Mouse (Mus musculus) limb, embryonic 10.5 days (tissue): Measurements from ENCODE around the gene Atp2a2. TPM values are rescaled to one million over a fixed set of nuclear protein-coding genes. Genes with fewer than 3 reads are reported as not detected.
"Not testable (repeated sequence)": the region's sequence is repeated elsewhere in the genome, so short reads cannot be mapped to it uniquely, and the experiment has no call there.

Experiments used
- DNase-seq: peaks from one replicate; pipeline ENCODE4 v3.0.0-alpha.2; 2017; ENCODE audit warnings: low spot score
- H3K27ac ChIP-seq: fragments of 300-500 bp; sonication (generic); 2 replicates; pipeline ENCODE4 v1.5.1; 2016; ENCODE audit warnings: mild to moderate bottlenecking
- H3K27me3 ChIP-seq: fragments of 300-500 bp; sonication (generic); 2 replicates; pipeline ENCODE4 v1.6.1; 2016; ENCODE audit warnings: low read depth, mild to moderate bottlenecking; ENCODE audit not compliant: poor library complexity, severe bottlenecking
- H3K36me3 ChIP-seq: fragments of 300-500 bp; sonication (generic); 2 replicates; pipeline ENCODE4 v1.6.1; 2016; ENCODE audit warnings: mild to moderate bottlenecking, moderate library complexity
- H3K4me1 ChIP-seq: fragments of 300-500 bp; sonication (generic); 2 replicates; pipeline ENCODE4 v1.6.1; 2016
- H3K4me3 ChIP-seq: fragments of 300-500 bp; sonication (generic); 2 replicates; pipeline ENCODE4 v1.5.1; 2016; ENCODE audit warnings: mild to moderate bottlenecking, moderate library complexity
- H3K9me3 ChIP-seq: fragments of 300-500 bp; sonication (generic); replicated peaks from 2 replicates; pipeline ENCODE4 v1.6.1; 2016; ENCODE audit warnings: mild to moderate bottlenecking
- WGBS: fragments of 180-500 bp; shearing (Covaris S2); methylation state at CpG from one replicate; pipeline ENCODE4 v1.1.7; 2016; 5-methylcytosine and 5-hydroxymethylcytosine counted together
- polyA plus RNA-seq: library from polyadenylated mRNA; unstranded; fragments of >200 nt; fragmentation: Nextera tagmentation; extraction: Ambion mirVana; gene quantifications from 2 replicates; pipeline ENCODE4 v1.2.1, GENCODE M21; 2016

Gene Atp2a2
- polyA plus RNA-seq, 1 experiment from 2014 or later = 39.0 TPM

- Histone ChIP-seq H3K27ac (peak overlapping the region; percentile 99), H3K36me3 (peaks cover 22% of the 10 kb centered on the region)
Observed at GRCm38 (mm10) chr5:122503015-122503759, 1.2 kb upstream of the Atp2a2 start.

GRCm38 (mm10) chr5:122501101-122502076 is 636 bp downstream of the Atp2a2 start:
- H3K27ac ChIP-seq = peak overlapping the region; percentile 99
- H3K4me3 ChIP-seq = peak overlapping the region; percentile 99
- under 1% methylated on average over 113 of the region's 113 CpGs for WGBS
- H3K9me3 ChIP-seq = no peaks in the 10 kb centered on the region
- peak; percentile 81 for DNase-seq
- peaks cover 37% of the 10 kb centered on the region for H3K4me1 ChIP-seq
- 0 out of 2 replicates have a peak, but pooled peaks cover 6% of the 10 kb centered on the region for H3K27me3 ChIP-seq
- peaks cover 38% of the 10 kb centered on the region for H3K36me3 ChIP-seq

More at GRCm38 (mm10) chr5:122503015-122503759, 1.2 kb upstream of the Atp2a2 start:
- H3K4me3 ChIP-seq = peak overlapping the region; percentile 99
- whole genome bisulfite sequencing = 46% methylated on average over 15 of the region's 15 CpGs
- H3K4me1 ChIP-seq = peaks cover 34% of the 10 kb centered on the region
- 0 out of 2 replicates have a peak, but pooled peaks cover 6% of the 10 kb centered on the region for H3K27me3 ChIP-seq
- no peaks in the 10 kb centered on the region for H3K9me3 ChIP-seq
- DNase-seq = no peak

GRCm38 (mm10) chr5:122500563-122500962 is 1.5 kb downstream of the Atp2a2 start:
- 0 out of 2 replicates have a peak, but pooled peaks cover 6% of the 10 kb centered on the region for H3K27me3 ChIP-seq
- H3K9me3 ChIP-seq = no peaks in the 10 kb centered on the region
- DNase-seq = no peak
- 36% methylated on average over 5 of the region's 5 CpGs for WGBS
- H3K4me3 ChIP-seq = peak overlapping the region; percentile 99
- peaks cover 47% of the 10 kb centered on the region for H3K36me3 ChIP-seq
- H3K27ac ChIP-seq = peak overlapping the region; percentile 99
- peaks cover 37% of the 10 kb centered on the region for H3K4me1 ChIP-seq

GRCm38 (mm10) chr5:122500141-122500540 is 1.9 kb downstream of the Atp2a2 start:
- Histone ChIP-seq H3K27ac (no peak overlapping the region), H3K27me3 (0 out of 2 replicates have a peak, but pooled peaks cover 6% of the 10 kb centered on the region), H3K4me3 (peak overlapping the region; percentile 99), H3K36me3 (peaks cover 51% of the 10 kb centered on the region), H3K4me1 (peaks cover 37% of the 10 kb centered on the region), H3K9me3 (no peaks in the 10 kb centered on the region)
- DNase-seq = no peak
- WGBS = 48% methylated on average over 4 of the region's 4 CpGs

GRCm38 (mm10) chr5:122498046-122498445 is 4.0 kb downstream of the Atp2a2 start:
- Histone ChIP-seq H3K4me1 (peaks cover 30% of the 10 kb centered on the region), H3K27me3 (no peaks in the 10 kb centered on the region), H3K27ac (no peak overlapping the region), H3K4me3 (no peak overlapping the region), H3K36me3 (peaks cover 72% of the 10 kb centered on the region), H3K9me3 (no peaks in the 10 kb centered on the region)
- 77% methylated on average over 2 of the region's 2 CpGs for WGBS
- DNase-seq = no peak

GRCm38 (mm10) chr5:122496990-122497389 is 5.0 kb downstream of the Atp2a2 start:
- DNase-seq = no peak
- no peaks in the 10 kb centered on the region for H3K9me3 ChIP-seq
- H3K4me3 ChIP-seq = no peak overlapping the region
- 91% methylated on average over 4 of the region's 4 CpGs for WGBS
- no peaks in the 10 kb centered on the region for H3K27me3 ChIP-seq
- no peak overlapping the region for H3K27ac ChIP-seq
- peaks cover 22% of the 10 kb centered on the region for H3K4me1 ChIP-seq
- H3K36me3 ChIP-seq = peaks cover 82% of the 10 kb centered on the region

- H3K4me1 ChIP-seq = peaks cover 12% of the 10 kb centered on the region; the same call in 1 of the 2 replicates
- H3K9me3 ChIP-seq = no peaks in the 10 kb centered on the region
- 74% methylated on average over 1 of the region's 1 CpGs for WGBS
- no peaks in the 10 kb centered on the region for H3K27me3 ChIP-seq
- H3K36me3 ChIP-seq = peaks cover 98% of the 10 kb centered on the region
- DNase-seq = no peak
- H3K4me3 ChIP-seq = no peak overlapping the region
- H3K27ac ChIP-seq = no peak overlapping the region
Observed at GRCm38 (mm10) chr5:122494449-122494848, 7.6 kb downstream of the Atp2a2 start.

GRCm38 (mm10) chr5:122493035-122493434 is 9.0 kb downstream of the Atp2a2 start:
- Histone ChIP-seq H3K4me1 (peaks cover 1% of the 10 kb centered on the region; the same call in 1 of the 2 replicates), H3K9me3 (no peaks in the 10 kb centered on the region), H3K27ac (no peak overlapping the region), H3K4me3 (no peak overlapping the region), H3K27me3 (no peaks in the 10 kb centered on the region), H3K36me3 (peaks cover 98% of the 10 kb centered on the region)
- 98% methylated on average over 2 of the region's 2 CpGs for WGBS
- DNase-seq = no peak

GRCm38 (mm10) chr5:122491385-122491784 is 10.6 kb downstream of the Atp2a2 start:
- Histone ChIP-seq H3K27me3 (no peaks in the 10 kb centered on the region), H3K9me3 (no peaks in the 10 kb centered on the region), H3K4me1 (no peaks in the 10 kb centered on the region), H3K4me3 (no peak overlapping the region), H3K36me3 (peaks cover 100% of the 10 kb centered on the region), H3K27ac (no peak overlapping the region)
- no peak for DNase-seq
- WGBS = 91% methylated on average over 10 of the region's 10 CpGs

- no peaks in the 10 kb centered on the region for H3K27me3 ChIP-seq
- peaks cover 100% of the 10 kb centered on the region for H3K36me3 ChIP-seq
- WGBS = 96% methylated on average over 2 of the region's 2 CpGs
- H3K4me1 ChIP-seq = no peaks in the 10 kb centered on the region
- DNase-seq = no peak
- H3K27ac ChIP-seq = no peak overlapping the region
- no peak overlapping the region for H3K4me3 ChIP-seq
- no peaks in the 10 kb centered on the region for H3K9me3 ChIP-seq
Observed at GRCm38 (mm10) chr5:122490148-122490547, 11.9 kb downstream of the Atp2a2 start.

- WGBS = 94% methylated on average over 6 of the region's 6 CpGs
- Histone ChIP-seq H3K36me3 (peaks cover 100% of the 10 kb centered on the region), H3K4me1 (no peaks in the 10 kb centered on the region)
Observed at GRCm38 (mm10) chr5:122487825-122488224, 14.2 kb downstream of the Atp2a2 start.

GRCm38 (mm10) chr5:122486243-122486642 is 15.8 kb downstream of the Atp2a2 start:
- peaks cover 100% of the 10 kb centered on the region for H3K36me3 ChIP-seq
- not testable (repeated sequence) for H3K27ac ChIP-seq, H3K4me1 ChIP-seq, H3K4me3 ChIP-seq, H3K9me3 ChIP-seq, DNase-seq, H3K27me3 ChIP-seq
- 79% methylated on average over 5 of the region's 5 CpGs for WGBS

More at GRCm38 (mm10) chr5:122487825-122488224, 14.2 kb downstream of the Atp2a2 start:
- no peak for DNase-seq
- H3K27ac ChIP-seq = no peak overlapping the region
- no peaks in the 10 kb centered on the region for H3K9me3 ChIP-seq
- H3K27me3 ChIP-seq = no peaks in the 10 kb centered on the region
- no peak overlapping the region for H3K4me3 ChIP-seq
